Mouse (Mus musculus): Measurements from ENCODE around the gene Camta1. TPM values are rescaled to one million over a fixed set of nuclear protein-coding genes. Genes with fewer than 3 reads are reported as not detected.
"Not testable (repeated sequence)": the region's sequence is repeated elsewhere in the genome, so short reads cannot be mapped to it uniquely, and the experiment has no call there.

The Camta1 gene
- total RNA-seq, 1 experiment from 2014 or later, result 40.1 TPM

DNA sequence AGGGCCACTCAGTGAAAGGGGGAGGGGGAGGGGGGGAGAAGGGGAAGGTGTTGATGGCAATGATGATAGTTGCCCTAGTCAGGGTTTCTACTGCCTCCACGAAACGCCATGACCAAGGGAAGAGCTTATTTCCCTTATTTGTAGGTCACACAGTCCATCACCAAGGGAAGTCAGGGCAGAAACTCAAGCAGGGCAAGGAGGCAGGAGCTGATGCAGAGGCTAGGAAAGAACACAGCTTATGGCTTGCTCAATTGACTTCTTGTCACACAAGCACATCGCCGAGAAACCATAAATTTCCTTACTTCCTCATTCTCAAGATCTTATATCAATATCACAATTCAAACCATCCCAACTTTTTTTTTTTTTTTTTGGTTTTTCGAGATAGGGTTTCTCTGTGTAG is 970.4 kb downstream of the Camta1 start:
- no peak for DNase-seq

DNA sequence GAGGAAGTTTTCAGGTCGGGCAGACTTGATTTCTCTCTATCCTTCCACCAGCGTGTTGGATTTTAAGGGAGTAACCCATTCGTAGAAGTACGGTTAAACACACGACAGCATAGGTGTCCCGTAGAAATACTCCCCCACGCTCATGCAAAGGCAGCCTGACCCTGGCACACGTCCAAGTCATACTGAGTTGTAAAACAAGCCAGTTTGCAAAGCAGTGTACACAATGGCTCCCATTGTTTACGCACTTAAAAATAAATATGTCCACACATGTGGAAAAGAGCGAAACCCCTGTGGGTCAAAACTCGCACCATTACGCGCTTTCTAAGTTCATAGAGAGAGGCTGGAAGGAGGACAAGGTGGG is 971.7 kb downstream of the Camta1 start:
- DNase-seq, result no peak

DNA sequence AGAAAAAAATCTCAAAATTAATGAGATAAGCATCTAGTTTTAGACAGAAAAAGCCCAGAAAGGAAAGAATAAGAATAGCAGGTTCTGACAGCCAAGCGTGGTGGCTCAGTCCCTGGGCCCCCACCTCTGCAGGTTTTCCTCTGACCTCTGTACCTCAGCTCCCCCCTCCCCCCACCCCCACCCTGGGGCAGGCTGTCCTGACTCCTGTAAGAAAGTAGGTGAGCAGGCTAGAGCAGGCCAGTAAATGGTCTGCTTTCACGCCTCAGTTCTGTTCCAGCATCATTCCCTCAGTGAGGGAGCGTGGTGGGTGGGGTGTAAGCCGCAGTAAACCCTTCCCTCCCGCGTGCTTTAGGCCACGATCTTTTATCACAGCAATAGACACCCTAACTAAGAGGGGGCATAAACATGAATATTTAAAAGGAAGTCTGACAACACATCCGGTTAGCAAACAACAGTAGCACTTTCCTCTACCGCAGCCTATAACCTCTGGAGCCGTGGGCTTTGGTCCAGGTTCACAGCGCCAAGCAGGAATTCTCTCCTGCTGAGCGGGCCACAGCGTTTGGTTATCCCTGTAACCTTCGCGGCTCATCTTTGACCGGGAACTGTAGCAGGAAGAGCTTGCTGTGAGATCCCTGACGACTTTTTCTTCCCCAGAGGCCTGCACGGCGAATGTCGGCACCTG is 972.3 kb downstream of the Camta1 start:
- no peak for DNase-seq

DNA sequence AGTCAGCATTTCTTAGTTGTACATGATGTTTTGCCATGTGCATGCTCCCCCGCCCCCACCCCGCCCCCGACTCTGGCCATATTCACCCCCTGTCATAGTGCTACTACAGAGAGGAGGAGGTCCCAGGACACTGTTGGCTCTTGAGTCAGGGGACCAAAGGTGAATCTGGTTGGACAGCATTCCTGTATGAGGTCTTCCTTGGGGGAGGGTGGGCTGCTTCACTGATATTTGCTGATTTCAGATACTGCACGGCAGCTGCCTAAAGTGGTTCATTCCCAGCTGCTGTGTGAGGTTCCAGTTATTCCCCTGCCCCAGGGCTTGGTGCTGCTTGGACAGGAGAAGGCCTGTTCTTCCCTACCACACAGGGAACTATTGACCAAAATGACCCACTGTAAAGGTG is 973.2 kb downstream of the Camta1 start:
- no peak for DNase-seq

DNA sequence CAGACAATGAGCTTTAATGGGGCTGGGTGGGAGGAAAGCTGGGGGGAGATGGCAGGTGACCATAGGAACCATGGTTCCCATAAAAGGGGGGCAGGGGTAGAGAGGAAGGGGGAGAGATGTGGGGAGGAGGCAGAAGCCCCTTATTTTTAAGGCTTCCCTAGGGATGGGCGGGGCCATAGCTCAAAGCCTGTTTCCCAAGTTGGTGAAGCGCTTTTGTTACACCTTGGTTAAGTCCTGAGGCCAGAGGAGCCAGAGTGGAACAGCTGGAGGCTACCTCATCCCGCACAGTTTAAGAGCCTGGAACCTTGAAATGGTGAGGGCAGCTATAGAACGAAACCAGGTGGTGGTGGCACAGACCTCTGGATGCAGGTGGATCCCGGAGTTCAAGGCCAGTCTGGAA is 973.8 kb downstream of the Camta1 start:
- DNase-seq, result no peak

DNA sequence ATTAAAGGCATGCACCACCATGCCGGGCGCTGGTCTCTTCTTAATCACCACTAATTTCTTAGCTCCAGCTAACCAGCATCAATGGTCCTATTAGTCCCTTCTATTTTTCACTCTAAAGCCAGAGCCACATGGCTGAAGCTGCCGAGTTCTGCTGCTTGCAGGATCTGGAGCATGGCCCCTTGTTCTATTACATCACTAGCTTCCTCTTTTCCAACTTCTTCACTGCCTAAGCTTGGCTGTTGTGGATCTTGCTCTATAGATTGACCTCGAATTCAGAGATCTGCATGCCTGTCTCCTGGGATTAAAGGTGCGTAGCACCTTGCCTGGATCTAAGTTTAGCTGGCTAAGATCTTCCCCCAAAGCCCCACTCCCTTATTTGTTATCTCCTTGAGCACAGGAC is 979.0 kb downstream of the Camta1 start:
- DNase-seq, result no peak

DNA sequence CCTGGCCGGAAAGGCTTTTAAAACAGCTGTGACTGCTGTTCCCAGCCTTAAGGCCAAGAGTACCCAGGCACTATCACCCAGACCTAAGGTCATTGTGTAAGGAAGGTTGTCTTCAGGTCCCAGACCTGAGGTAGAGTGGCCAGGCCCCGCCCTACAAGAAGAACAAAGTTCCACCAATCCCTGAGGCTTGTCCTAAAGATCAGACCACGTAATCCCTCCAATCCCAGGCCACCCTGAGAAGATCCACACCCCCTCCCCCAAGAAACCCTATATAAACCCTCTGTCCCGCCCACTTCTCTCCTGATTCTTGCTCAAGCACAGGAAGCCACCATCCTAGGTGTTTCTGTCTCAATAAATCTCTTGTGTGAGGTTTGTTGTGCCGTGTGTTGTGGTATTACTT is 981.3 kb downstream of the Camta1 start:
- DNase-seq, result no peak

DNA sequence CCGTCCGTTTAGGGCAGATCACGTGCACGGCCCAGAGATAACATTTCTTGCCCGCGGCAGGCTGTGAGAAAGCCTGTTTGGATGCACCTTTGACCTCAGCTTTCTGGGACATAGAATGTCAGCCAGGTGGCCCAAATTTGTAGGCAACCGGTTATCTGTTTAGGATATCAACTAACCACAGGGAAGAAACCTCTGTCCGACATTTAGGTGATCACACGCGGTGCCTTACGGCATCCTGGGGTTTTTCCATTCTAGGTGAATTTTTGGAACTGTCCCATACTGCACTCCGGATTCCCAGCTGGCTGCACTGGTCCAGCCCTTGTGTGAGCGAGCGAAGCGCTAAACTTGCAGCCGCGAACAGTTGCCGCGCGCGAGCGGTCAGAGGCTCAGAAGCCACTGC is 982.0 kb downstream of the Camta1 start:
- DNase-seq, result no peak

DNA sequence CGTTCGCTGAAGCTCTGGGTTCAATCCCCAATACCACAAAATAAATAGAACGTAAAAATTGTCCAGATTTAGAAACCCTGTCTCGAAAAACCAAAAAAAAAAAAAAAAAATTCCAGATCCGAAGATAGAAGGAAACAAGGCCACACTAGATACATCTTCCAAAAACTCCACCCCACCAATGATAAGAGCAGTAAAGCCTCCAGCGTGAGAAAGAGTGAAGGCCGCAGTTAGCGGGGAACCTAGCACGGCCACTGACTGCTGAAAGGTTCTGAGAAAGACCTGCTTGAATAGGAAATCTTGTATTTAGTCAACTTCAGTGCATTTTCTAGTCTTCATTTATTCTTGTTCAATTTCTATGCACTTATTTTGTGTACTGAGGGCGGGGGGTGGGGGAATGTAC is 986.3 kb downstream of the Camta1 start:
- DNase-seq, result no peak

DNA sequence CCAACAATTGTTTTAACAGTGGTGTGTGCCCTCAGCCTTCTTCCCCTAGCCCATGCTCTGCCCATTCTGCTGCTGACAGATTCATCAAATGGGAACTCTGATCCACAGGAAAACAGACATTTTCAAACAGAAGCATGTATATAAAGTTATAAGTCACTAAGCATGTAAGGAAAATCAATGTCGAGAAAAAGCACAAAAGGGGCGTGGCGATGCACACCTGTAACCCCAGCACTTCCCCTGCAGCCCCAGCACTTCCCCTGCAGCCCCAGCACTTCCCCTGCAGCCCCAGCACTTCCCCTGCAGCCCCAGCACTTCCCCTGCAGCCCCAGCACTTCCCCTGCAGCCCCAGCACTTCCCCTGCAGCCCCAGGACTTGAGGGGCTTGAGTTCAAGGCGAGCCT is 987.3 kb downstream of the Camta1 start:
- DNase-seq, result not testable (repeated sequence)

DNA sequence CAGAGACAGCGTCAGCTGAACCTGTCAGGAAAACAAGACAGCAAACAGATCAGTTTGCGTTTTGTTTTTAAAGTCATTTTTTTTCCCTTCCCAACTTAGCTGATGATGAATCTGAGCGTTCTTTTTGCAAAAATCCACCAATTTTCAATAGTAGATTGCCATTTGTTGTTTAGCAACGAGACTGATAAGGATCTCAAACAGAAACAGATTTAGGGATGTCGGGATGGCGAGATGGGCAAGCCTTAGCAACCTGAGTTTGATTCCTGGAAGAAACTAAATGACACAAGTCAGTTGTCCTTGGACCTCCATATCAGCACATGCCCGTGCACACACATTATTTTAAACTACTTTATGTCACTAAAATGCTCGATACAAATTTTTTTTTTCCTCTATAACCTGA is 989.0 kb downstream of the Camta1 start:
- DNase-seq, result no peak

DNA sequence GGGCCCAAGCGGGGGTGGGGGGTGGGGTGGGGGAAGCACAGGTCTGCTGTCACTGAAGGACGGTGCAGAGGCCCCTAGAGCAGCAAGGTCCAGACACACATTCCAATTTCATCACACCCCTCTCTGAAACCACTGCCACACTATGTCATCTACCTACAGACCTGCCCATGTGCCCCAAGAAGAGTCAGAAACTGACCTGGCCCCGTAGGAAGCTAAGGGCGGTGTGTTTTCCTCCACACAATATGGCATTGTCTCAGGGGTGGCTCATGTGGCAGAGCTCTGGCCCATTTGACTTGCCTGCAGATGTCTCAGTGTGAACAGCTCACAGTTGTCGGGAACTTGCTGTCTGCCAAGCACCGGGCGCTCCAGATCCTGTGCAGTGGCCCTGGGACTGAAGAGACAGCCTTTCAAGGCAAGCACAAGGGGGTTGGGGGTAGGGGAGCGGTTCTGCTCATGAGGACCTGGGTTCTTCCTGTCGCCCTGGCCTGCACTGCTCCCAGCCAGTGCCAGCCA is 989.5 kb downstream of the Camta1 start:
- DNase-seq, result peak; percentile 73

DNA sequence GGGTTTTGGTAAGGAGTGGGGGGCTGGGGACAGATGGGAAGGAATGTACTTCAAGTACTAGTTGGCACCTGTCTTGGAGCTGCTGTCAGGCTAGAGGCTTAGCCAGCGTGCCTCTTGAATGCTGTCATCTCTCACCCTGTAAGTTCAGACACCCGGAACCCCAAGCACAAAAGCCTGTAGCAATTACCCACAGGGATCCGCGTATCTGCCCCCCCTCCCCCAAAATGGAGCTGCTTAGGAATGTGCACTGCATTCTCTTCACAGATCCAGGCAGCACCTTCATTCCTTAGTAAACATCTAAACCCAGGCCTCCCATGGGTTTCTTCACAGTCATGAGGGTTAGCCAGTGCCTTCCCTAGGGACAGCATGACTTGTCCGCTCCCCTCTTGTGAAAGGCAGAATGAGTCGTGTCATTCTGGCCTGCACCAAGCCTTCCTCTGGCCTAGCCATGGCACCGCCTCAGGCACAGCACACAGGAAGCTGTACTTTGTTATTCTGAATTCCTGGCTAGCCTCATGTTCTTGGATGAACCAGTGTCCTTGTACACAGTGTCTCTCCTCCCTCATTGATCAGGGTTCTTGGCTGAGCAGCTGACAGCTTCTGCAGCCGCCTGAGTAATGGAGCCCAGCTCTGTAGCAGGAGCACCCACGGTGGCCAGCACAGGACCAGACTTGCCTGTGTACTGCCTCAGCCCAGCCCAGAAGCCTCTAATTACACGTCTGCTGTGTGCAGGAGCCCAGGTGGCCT is 990.1 kb downstream of the Camta1 start:
- peak; percentile 84 for DNase-seq

DNA sequence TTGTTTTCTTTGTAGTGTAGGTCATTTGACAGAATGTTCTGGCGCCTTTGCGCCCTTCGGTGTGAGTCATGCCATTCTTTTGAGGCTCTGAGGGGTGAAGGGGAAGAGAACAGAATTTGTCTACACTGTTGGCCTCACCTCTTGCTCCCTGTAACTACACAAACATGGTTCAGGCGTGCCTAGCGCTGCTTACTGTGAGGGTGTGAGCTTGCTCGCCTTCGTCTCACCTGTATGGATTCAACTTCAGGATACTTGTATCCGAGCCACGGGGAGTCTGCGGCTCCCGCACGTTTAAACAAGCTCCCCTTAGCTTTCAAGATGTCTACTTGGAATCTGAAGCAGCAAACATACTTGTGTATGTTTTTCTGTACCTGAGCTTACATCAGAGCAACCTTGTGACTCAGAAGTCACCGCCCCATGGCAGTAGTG is 990.7 kb downstream of the Camta1 start:
- DNase-seq, result peak; percentile 32

DNA sequence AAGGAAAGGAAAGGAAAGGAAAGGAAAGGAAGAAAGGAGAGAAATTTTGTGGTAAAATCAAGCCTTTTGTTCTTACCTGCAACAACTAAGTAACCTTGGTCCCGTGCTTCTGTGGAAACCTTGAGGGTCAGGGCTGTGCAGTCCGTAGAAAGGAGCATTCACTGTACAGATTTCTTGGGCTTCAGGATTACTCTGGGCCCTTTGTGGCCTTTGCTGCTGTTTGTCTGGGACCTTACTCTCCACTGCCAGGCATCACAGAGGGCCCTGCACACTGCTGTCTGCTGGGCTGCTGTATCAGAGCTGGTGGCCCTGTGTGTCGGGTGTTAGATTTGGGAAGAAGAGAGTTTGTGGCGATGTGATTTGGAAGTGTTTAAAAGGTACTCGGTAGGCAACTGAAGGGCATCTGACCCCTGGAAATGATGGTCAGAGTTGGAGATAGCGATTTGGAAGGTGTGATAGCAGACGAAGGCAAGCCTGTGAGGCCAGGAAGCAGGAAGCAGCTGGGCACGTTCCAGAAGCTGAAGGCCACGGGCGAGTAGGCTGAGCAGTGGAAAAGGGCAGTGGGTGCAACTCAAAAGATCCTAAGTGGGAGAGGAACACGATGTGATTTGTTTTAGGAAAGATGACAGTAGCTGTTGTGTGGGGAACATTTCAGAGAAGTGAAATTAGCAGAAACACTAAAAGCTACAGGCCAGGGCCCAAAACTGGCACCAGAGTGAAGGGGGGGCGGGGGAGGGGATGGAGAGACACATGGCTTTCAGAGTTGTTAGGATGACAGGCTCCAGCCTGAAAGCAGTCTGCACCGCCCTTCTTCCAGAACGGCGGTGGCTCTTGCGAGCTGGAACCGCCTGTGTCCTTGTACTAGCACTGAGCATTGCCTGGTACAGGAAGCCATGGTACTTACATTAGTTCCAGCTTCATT is 992.1 kb downstream of the Camta1 start:
- peak; percentile 82 for DNase-seq

DNA sequence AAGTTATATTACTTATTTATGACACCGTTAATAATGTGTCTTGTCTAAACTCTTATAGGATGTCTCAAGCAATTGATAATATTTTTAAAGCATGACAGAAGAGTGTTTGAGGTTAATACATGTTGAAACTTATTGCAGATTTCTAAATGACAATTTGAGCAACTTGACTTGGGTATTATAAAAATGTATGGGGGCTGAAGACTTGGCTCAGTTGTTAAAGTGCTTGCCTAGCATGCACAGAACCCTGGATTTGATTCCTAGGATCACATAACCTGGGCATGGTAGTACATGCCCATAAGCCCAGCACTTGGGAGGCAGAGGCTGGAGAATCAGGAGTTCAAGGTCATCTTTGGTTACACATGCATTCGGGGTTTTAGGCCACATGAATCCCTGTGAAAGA is 992.8 kb downstream of the Camta1 start:
- DNase-seq, result no peak

DNA sequence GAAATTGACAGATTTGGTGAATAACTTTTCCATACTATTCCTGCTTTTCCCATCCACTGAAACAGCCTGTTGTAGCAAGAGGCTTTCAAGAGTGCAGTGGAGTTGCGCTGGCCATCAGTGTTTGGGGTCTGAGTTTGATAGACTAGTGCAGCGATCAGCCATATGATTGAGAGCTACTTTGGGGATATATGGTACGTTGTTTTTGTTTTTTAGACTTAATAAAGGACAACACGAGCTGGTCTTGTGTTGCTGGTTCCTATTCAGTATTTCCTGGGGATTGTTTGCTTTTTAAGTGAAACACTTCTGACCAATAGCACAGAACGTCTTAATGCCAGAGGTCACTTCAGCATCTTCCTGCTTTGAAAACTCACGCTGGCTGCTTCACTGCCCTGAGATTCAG is 993.5 kb downstream of the Camta1 start:
- no peak for DNase-seq

Other genes starting within 250 kb of the Camta1 start
- 117 and 122 TPM in 2 replicates for gene Dnajc11, start 71.8 kb upstream of the Camta1 start, total RNA-seq (2021)
- 15.2 and 15.5 TPM in 2 replicates for gene Thap3, start 127.1 kb upstream of the Camta1 start, total RNA-seq (2021)
- 15.6 and 16.0 TPM in 2 replicates for gene Phf13, start 134.4 kb upstream of the Camta1 start, total RNA-seq (2021)
- gene Klhl21, start 146.9 kb upstream of the Camta1 start, total RNA-seq (2021), result 18.7 TPM in 2 replicates
- gene Zbtb48, start 165.8 kb upstream of the Camta1 start, total RNA-seq (2021), result 10.6 and 11.3 TPM in 2 replicates
- not detected in 2 replicates for gene Tas1r1, start 176.7 kb upstream of the Camta1 start, total RNA-seq (2021)
- gene Nol9, start 177.4 kb upstream of the Camta1 start, total RNA-seq (2021), result 24.0 and 26.9 TPM in 2 replicates
- gene Plekhg5, start 210.6 kb upstream of the Camta1 start, total RNA-seq (2021), result 16.9 and 21.5 TPM in 2 replicates

Measured in adrenal gland, postnatal 14 days (tissue).